Mouse (Mus musculus) right cerebral cortex, postnatal 10 days (tissue): ENCODE measurements around the gene Runx2.
A peak's percentile ranks its signal among the peaks of the same experiment; 100 is the strongest.

Experiments used
- DNase-seq, 2 experiments: peaks; one replicate each; pipeline ENCODE4 v3.0.0; 2021; ENCODE audit warnings: low spot score in 2 of 2

Gene Runx2

GRCm38 (mm10) chr17:44538921-44539320, 275.7 kb downstream of the Runx2 start:
- DNase-seq, result peak; percentile 55 to 63

DNA sequence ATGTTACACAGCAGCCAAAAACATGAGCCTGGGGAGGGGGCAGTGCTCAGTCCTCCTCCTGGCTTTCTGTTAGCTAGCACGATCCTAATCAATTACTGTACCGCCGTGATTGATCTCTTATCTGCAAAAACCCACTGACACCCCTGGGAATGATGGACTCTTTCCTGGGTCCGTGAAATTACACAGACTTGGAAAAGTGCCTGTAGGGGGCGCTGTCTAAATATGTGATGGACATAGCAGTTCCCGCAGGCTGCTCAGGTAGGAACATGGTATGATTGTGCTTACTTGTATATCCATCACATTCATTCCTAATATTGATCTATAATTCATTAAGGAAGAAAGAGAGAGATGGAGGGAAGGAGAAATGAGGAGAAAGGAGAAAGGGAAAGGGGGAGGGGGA, 284.6 kb downstream of the Runx2 start:
- no peak for DNase-seq

DNA sequence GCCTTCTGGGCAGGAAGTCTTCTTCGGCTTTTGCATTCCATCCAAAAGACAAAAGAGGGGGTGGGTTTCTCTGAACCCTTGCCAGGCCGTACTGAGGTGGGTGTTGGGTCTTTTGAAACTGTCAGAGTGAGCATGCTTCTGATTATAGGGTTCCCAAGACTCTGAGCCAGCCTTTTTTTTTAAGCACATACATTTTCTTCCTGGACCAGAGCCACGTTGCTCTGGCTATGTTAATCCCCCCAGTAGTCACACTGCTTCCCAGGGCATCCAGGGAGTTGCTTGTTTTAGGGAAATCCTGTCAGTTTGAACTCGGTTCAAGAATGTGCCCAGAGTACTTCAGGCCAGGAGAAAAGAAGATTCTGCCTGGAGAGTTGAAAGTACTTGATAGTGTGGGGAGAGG, 286.0 kb downstream of the Runx2 start:
- DNase-seq, result no peak

GRCm38 (mm10) chr17:44524146-44524545, 290.5 kb downstream of the Runx2 start:
- no peak for DNase-seq

- no peak for DNase-seq
These were observed 291.7 kb downstream of the Runx2 start for GRCm38 (mm10) chr17:44522906-44523305.

DNA sequence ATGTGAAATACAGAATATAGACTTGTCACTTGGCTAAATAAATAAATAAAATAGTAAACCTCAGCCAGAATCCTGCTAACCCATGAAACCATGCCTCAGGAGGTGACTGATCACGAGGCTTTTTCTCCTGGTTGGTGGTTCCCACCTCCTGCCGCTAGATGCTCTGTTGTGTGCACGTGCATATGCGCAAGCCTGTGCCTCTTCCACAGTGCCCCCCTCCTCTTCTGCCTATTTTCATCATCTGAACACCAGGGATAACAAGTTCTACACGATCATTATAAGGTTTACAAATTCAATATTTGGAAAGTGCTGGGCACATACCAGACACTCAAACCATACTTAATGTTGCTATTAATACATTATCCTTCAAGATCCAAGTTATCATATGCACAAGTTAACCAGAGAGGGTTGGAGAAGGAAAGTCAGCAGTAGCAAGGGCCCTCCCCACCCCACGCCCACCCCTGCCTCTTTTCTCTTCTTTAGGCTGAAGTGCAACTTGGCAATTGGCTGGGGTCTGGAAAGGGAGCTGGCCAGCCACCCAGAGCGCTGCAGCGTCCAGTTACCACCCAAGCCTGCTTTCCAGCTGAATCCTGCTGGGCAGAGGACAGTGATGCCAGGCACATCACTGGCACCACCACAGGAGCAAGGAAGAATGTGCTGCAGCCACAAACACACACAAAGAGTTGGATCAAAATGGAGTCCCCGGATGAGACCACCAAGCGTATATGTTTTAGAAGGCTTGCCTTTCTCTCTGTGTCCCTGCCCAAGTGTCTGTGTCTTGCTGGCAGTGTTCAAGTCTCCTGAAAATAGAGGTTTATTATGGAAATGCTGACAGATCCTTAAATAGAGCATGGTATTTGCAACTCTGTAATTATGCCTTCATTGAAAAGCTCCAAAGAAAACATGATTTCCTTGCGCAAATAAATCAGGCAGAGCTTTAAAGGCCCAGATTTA, 294.2 kb downstream of the Runx2 start:
- DNase-seq, result peak; percentile 61 to 75

DNA sequence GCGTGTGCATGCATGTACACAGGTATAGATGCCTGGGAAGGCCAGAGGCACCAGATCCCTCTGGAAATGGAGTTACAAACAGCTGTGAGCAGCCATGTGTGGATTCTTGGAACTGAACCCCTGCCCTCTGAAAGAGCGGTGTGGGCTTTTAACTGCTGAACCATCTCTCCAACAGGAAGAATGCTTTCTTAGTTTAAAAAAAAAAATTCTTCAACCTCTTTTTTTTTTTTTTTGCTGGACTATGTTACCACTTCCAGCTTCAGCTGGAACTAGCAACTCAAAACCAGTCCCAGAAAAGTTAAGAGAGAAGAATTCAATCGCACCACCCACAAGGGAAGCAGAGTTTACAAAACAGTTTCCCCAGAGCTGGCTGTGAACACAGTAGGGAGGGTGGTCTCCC, 295.2 kb downstream of the Runx2 start:
- DNase-seq, result no peak

GRCm38 (mm10) chr17:44518156-44518555, 296.4 kb downstream of the Runx2 start:
- DNase-seq, result no peak

- DNase-seq, result no peak
These were observed 306.3 kb downstream of the Runx2 start for GRCm38 (mm10) chr17:44508198-44508715.

DNA sequence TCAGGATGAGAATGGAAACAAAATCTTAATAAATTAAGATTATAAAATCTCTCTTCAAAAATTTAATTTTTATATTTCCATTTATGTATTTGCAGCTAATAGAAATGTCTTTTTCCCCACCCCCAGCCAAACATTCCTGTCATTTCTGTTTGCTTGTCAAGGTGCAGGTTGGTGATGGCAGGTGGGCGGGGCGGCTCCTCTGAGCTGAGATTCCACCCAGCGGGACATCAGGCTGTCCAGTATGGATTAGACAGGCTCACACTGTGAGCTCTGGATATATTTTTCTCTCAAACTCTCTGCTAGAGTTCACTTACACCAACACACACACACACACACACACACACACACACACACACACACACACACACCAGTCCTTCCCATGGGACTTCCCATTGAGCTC, 306.9 kb downstream of the Runx2 start:
- DNase-seq, result no peak

GRCm38 (mm10) chr17:44506524-44506923, 308.1 kb downstream of the Runx2 start:
- DNase-seq, result no peak

DNA sequence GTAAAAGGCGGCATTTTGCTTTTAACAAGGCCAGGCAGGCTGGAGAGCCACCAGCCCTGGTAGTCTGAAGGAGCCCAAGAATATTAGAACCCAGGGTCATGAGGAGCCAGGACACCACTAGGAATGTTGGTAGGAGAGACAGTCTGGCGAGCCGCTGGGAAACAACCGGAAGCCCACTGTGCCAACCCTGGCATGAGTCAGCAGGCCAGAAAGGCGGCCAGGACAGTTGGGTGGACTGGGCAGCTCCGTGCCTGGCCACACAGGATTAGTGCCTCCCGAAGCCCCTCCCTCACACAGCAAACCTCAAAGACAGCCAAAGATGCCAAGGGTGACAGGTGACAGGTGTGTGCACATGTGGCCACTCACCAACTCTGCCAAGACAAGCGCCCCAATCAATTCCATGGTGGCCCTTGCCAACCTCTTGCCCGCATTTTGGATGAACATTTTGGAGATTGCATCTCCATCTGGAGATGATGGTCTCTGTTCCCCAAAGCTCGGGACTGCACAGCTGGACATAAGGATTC, 309.7 kb downstream of the Runx2 start:
- peak in 1 of 2 experiments; percentile 45 for DNase-seq

- DNase-seq, result no peak
These were observed 312.4 kb downstream of the Runx2 start for GRCm38 (mm10) chr17:44502176-44502575.

DNA sequence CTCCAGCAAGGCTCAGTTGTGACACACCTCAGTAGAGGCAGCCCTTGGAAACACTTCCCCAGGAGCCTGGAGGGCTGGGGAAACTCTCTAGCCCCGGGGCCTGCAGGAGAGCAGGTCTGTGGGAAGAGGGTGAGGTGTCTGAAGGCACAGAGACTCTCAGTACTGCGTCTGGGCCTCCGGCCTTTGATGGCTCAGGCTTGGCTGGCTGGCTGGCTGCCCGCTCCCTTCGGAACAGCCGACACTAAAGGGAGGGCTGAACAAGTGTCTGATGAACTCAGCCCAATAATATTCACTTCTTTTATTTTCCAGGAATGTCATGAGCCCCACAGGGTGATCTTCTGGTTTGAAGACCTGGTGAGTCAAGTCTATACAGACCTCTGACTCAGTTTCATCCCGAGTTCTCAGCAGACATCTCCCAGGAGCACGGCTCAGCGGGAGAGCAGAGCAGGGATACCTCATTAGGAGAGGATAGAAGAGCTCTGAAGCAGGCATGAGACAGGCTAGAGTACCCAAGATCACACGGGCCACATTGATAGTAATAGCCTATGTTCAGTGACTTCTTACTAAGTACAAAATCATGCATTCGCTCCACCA, 314.2 kb downstream of the Runx2 start:
- peak in 1 of 2 experiments; percentile 48 for DNase-seq

DNA sequence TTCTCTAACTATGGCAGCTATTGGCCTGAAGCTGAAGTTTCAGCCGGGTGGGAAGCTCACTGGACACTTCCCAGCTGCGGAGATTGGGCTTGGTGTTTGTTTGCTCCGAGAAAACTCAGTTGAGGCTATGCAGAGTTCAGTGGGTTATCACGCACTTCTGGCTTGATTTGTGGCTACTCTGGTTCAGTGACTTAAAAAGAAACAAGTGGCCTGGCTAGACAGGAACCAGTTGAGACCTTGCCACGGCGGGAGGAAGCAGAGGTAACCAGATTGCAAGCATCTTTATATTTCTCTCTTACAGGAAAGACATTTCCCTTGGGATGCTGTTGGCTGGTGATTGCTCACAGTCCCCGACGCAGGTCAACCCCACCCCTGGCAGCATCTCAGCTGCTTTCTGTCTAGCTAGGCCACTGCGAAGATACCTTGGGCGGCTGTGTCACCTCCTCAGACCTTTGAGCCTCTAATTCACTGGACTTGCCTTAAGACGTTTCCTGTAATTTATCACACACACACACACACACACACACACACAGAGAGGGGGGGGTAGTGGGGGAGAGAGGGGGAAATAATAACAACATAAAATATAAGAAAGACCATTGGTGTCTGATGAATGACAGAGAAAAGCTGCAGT, 324.3 kb downstream of the Runx2 start:
- no peak for DNase-seq

GRCm38 (mm10) chr17:44489346-44489745, 325.3 kb downstream of the Runx2 start:
- no peak for DNase-seq

- peak; percentile 51 to 74 for DNase-seq
These were observed 326.9 kb downstream of the Runx2 start for GRCm38 (mm10) chr17:44487514-44488244.

DNA sequence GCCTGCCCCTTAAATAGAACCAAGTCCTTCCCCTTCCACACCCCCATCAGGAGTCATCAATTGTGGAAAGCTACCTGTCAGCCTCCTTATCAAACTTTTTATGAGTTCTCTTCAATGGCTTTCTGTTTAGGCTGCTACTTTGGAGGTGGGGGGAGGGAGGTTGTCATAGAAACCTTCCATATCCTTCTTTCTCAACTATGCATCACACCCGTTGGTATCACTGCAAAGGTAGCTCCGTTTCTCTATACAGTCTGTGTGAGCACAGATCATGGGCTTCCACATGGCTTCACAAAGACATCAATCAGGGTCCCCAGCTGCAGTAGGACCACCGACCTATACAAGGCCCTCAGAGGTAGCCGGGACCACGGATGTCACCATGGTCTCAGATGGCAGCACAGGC, 329.3 kb downstream of the Runx2 start:
- peak; percentile 38 to 57 for DNase-seq

DNA sequence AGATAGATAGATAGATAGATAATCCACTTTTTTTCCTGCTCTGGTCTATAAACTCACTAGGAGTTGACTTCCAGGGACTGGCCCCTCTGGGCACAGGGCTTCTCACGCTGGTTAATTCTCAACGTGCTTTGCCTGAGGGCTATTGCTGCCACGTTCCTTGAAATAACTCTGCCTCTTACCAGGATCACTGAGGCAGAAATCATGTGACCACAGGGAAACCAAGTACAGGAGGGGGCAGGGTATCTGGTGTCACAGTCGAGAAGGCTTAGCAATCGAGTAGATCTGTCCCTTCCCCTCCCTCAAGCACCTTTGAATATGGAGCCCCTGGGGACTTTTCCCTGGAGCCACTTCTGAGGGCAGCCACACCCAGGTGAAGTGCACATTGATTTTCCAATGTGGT, 334.7 kb downstream of the Runx2 start:
- no peak for DNase-seq

- DNase-seq, result no peak
These were observed 335.1 kb downstream of the Runx2 start for GRCm38 (mm10) chr17:44479491-44479890.

- no peak for DNase-seq
These were observed 338.7 kb downstream of the Runx2 start for GRCm38 (mm10) chr17:44475910-44476309.
